Mouse (Mus musculus) MEL-GATA-1-ER (cell line): ENCODE measurements at regions not wholly inside any gene's neighbourhood (a gene's known extent, or its start where the extent isn't known, plus 50 kb on each side); places are given as distances from the start of the nearest gene placed in this dataset.

ENCODE experiments used
- DNase-seq: peaks from one replicate; pipeline ENCODE4 v3.0.0-alpha.2; 2012; ENCODE audit warnings: low read depth; ENCODE audit errors: extremely low read depth

DNA sequence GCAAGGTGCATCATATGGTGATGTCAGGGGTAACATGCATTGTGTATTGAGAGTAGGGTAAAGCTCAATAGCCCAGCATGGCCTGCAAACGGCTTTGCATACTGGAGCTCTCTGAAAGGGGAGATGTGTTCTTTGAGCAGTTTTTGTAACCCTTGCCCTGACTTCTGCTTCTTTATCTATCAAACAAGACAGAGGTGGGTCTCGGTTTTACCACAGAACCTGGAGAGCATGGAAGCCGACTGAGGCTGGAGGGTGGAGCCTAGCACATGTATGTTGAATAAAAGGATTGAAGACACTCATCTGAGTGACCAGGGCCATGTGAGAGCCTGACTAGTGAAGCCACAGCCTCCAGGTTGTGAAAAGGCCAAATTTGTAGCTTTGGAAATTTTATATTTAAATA, 236.7 kb downstream of the Rplp1 start:
- DNase-seq = peak; percentile 50

DNA sequence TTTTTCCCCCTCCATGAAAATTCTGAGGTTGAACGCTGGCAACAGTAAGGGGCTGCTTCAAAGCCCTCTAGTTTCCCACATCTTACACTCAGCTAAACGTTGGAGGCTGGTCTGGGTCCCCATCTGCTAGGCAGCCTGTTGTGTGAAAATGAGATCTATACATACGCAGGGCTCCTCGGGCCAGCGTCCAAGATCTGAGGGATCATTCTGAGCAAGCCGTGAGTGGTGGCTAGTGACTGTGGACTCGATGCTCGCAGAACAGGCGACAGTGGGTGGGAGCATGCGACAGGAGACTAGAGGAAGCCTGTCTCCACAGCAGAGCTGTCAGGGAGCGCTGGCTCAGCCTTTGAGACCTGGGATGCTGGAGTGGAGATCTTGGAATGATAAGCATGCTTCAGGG, 237.3 kb downstream of the Rplp1 start:
- DNase-seq = no peak

DNA sequence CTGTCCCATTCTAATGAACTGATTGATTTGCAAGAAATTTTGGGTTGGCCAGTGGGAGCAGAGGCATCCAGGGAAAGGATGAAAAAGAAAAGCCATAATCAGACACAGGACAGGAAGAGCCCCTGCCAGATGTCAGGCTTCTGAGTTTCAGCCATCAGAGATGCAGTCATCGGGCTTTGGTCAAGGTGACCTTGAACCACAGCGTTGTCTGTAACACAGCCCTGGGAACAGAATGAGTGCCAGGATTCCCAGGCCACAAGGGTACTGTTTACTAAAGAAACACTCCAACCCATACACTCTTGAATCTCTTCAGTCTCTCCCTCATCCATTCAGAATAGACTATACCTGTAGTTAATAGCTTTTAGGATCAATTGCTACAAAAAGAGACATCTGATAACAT, 239.0 kb downstream of the Rplp1 start:
- no peak for DNase-seq

DNA sequence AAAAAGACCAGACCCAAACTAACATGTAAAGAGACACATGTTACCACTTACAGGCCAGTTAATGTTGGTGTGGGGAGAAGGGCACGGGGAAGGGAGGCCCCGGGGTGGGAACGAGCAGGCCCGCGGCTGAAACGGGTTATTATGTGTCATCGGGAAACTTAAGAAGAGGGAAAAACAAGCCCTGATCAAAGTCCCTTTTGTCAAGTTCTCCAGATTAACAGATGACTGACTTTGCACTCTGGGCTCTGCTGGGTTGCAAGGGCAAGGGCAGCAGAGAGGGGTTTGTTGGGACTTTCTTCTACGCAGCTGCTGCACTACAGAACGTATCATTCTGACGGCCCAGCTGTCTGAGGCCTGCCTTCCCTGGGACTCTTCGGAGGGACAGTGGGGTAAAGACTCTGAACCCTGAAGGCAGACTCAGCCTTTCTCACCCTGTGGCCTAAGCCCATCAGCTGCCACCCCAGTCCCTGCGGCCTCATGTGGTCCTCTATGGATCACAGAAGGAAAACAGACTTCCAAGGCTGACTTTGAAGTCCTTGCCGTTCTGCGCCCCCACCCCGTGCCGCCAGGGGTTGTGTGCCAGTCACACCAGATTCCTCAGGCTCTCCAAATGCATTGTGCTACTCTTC, 240.7 kb downstream of the Rplp1 start:
- DNase-seq = no peak

DNA sequence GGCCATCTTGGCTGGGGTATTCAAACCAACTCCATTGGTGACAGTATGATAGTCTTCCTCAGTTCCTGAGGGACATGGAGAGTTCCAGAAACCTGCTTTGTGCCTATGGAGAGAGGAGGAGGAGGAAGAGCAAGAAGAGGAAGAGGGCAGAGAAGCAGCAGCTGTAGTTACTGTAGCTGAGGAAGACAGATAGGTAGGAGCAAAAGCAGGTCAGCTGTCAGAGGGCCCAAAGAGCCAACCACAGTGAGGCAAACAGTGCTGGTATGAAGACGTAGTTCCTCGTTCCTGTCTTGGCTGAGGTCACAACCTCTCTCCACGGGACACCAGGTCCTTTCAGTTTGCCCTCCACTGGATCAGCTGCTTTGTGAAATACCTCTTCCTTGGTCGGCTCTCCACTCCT, 243.4 kb downstream of the Rplp1 start:
- DNase-seq = no peak

DNA sequence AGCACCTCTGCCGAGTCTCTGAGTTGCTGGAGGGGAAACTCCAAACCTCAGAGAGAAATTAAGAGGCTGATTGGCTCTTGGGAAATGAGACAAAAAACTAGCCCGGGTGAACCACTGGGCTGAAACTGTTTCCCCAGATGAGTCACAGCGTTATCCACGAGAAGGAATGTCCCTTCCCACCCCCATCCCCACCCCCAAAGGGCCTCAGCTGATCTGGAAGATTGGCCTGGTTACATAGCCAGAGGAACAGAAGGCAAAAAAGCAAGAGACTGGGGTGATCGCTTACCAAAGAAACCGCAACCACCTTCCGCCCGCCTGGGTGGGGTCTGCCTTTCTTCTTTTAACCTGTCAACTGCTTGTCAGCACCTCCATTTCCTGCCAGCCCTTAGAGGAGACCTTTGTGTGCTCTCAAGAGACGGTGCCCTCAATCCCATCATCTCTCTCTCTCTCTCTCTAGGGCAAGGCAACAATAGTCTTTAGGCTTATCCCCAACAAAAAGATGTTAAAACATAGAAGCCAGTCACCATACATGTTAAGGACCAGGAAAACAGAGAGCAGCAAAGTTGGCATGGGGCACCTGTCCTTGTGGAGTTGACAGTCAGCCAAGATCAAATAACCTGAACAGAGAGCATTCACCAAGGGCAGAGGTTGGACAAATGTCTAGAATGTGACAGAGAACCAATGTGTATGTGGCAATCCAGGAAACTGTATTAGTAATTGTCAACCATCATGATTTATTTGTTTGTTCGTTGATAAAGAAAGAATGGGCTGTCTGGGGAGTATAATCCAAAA, 244.4 kb downstream of the Rplp1 start:
- DNase-seq = peak; percentile 83

DNA sequence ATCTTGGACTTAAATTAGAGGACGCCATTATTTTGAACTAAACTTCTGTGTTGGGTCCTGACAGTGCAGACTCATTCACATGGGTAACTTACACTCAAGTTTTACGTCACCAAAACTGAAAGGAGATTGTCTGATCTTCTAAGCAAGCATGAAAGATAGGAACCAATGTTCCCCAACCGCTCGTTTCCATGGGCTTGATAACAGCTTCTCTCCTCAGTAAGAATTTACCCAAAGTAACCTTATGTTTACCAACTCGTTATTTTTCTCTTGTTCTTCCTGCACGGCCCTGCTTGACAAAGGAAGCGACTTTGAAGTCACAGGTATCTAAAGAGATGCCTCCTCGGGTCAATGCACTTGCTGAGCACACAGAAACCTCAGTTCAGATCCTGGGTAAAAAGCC, 245.6 kb downstream of the Rplp1 start:
- no peak for DNase-seq

DNA sequence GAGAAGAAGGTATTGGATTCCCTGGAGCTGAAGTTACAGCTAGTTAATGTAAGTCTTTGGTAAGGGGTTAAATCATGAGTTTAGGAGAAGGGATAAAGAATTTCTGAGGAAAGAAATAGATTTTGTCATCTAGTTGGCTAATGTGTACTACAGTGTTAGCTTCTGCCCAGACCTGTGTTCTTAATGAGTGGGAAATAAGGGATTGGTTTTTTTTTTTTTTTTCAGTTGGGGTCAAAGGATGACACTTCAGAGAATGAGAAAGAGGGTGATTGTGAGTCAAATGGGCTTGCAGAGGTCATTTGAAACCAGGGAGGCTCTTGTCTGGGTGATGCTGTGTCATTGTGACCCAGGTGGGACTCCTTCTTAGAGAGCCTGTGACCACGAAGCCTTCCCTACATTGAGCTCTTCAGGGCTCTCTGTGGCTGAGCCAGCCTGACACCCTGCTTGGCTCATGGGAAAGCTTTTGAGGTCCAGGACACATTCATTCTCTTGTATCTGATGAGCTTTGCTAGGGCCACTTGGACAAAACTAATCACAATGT, 246.1 kb downstream of the Rplp1 start:
- no peak for DNase-seq

DNA sequence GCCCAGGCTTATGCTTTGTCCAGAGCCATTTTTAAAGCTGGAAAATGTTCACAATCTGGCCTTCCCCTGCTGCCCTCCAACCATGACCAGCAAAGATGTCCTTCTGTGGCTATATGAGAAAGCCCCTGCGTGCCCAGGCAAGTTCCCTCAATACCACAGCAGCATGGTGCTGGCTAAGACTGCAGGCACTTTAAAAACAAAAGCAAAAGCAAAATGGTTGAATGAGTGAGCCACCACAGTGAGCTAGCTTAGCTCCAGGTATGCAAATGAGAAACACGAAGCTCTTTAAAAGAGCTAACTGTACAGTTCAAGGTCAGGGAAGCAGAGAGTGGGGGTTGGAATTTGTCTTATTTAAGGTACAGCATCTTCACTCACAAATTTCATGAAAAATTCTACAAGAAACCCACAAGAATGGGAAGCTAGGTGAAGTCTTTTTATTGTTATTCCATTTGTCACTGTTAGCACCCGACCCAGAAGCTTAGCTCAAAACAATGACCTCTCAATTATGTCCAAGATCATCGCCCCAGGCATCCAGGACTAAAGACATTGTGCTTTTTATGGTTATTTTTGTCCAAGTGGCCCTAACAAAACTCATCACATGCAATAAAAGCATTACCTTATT, 246.8 kb downstream of the Rplp1 start:
- DNase-seq = no peak

DNA sequence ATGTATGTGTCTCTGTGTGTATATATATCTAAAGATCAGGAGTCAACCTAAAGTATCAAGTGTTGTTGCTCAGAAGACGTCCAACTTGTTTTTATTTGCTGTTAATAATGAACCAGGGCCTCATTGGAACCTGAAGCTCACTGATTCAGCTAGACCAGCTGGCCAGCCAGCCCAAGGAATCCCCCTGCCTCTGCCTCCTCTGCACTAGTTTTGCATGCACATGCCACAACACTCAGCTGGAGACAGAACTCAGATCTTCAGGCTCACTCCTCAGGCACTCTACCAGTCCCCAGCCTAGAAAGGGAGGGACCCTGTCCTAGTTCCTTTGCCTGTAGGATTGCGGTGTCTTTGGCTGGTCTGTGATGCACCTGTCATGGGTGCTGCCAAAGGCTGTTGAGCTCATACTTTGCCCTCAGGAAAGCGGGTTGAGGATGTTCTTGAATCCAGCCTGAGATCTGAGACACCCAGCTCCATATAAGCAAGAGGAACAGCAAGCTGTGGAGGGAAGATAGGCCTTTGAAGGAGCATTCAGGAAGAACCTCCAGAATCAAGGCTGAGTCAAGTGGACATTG, 247.5 kb downstream of the Rplp1 start:
- DNase-seq = no peak

DNA sequence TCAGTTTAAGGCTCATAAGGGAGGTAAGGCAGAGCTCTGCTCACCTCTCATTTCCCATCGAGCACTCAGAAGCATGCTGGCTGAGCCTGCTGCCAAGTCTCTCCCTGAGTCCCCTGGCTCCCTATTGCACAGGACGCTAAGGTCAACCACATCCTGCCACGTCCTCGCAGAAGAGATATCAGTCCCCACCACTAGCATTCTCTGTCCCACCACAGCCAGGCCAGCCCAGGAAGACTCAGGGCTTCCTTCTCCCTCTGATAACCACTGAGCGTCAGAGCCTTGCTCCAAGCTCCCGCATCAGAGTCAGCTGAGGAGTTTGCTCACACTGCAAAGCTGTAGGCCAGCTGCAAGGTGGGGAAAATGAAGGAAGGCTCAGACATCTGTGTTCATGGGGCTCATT, 248.2 kb downstream of the Rplp1 start:
- peak; percentile 94 for DNase-seq

DNA sequence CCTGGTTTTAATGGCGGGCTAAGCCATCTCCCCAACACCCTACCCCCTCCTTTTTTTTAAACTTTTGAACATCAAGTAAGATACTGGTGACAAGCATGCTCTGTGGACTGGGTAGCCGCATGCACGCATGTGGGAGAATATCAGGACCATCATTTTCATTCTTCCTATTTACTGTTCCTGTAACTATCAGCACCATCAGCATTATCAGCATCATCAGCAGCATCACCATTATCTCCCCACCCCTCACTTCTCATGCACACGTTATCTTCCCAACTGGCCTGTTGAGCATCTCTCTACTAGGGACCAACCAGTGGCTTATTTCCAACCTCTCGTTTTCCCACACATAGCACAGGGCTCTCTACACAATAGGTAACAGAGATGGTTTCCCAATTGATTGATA, 249.1 kb downstream of the Rplp1 start:
- DNase-seq = no peak

DNA sequence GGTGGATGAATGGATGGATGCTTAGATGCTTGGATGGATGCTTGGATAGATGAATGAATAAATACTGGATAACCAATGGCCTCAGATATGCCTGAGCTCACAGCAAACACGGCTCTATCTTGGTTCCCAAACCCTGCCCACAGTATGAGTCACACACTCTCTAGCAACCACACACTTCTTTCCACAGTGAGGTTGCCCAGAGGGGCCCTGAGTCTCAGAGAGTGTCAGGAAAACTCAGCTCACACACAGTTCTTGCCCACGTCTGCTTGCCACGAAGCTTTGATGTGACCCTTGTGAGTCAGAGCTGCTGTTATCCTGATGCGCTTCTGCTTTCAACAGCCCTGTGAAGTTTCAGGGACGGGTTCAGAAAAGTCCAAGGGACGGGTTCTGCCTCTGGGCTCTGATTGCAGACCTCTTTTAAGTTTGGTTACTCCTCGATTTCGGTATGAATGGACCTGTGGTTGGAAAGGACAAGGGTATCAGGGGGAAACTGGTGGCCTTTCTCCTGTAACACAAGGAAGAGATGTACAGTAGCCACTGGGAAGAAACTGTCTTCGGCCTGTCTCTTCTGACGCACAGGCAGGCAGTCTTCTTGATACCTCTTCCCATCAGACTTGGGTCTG, 250.2 kb downstream of the Rplp1 start:
- DNase-seq = no peak

DNA sequence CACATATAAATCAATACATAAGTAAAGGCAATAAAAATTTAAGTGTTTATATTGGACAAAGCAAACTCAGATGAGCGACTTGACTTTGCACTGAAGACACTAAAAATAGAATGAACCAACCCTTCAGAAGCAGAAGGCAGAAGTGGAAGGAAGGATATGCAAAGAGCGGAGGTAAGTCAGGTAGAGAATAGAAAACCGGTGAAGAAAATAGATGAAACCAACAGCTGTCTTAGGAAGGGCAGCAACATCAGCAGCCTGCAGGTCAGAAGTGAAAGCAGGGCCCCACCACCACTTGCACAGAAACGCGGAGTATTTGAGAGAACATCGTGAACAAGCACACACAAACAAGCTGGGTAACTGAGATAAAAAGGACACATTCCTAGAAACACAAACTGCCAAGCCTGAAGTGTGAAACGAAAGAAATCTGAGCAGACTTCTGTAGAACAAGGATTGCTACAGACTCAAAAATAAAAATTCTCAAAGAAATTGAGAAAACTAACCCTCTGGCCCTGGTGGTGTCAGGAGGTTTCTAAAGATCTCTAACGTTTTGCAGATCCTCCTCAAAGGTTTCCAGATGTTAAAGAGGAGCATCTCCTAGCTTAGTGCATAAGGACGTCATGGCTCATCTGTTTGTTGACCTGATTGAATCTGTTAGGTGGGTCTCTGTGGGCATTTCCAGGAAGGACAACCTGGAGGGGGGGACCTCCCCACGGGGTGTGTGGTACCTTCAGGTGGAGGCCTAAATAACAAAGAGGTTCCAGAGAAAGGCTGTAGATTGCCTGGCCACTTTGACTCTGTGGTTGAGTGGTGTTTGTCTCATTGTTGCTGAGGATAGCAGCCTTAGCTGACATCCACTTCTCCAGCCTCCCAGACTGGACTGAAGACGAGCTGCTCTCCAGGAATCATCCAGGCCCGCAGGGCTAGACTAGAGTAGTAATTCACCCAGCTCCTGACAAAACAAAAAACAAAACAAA, 252.0 kb downstream of the Rplp1 start:
- DNase-seq = no peak

DNA sequence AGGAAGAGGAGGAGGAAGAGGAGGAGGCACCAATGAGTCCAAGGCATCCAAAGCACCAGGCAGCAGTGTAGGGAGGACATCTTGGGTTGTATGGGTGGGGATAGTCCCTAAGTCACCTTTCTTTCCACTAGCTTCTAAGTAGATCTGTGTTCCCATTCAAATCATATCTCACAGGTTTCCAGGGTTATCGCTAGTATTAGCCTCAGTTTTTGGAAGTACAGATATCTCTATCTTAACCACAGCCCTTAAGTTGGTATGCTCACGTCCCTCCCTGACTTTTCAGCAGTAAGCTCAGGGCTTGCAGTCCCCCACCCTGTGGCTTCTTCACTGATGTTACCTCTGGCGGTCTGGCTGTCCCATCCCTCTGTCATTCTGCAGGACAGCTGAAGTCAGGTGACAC, 254.2 kb downstream of the Rplp1 start:
- DNase-seq = no peak

DNA sequence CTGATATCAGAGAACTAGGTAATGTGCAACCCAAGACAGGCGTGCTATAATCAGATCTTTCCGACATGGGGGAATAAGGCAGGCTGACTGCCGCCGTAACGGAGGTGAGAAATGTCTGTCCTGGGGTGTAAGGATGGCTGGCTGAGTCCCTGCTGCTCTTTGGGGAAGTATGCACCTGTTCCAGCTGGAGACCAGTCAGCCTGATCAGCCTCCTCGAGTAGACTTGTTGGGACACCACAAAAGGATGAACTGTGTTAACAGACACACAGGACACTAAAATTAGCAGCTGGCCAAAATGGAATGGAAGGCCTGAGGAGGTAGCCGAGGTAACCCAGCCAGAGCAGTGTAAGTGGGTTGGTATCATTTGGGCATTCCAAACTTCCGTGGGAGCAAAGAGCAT, 256.3 kb downstream of the Rplp1 start:
- DNase-seq = no peak

DNA sequence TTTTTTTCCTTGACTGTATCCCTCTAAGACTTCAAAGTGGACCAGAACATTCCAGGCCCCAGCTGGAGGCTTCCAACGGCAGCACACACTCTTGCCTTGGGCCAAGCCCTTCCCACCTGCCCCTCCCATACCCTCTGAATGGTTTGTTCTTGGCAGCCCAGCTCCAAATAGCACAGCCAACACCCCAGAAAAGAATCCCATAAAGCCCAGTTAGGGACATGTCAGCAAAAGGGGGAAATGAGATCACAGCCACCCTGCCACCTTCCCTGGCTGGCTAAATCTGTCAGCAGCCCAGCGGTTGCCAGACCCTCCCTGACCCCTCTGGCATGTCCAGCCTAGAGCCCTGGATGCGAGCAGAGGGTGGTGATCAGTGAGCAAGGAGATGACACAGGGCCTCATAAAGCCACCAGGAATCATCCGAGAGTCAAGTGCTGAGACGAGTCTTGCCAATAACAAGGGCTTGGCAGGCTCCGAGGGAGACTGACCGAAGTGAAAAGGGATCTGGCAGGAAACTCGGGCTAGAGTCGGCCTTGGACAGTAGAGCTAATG, 258.8 kb downstream of the Rplp1 start:
- DNase-seq = no peak

DNA sequence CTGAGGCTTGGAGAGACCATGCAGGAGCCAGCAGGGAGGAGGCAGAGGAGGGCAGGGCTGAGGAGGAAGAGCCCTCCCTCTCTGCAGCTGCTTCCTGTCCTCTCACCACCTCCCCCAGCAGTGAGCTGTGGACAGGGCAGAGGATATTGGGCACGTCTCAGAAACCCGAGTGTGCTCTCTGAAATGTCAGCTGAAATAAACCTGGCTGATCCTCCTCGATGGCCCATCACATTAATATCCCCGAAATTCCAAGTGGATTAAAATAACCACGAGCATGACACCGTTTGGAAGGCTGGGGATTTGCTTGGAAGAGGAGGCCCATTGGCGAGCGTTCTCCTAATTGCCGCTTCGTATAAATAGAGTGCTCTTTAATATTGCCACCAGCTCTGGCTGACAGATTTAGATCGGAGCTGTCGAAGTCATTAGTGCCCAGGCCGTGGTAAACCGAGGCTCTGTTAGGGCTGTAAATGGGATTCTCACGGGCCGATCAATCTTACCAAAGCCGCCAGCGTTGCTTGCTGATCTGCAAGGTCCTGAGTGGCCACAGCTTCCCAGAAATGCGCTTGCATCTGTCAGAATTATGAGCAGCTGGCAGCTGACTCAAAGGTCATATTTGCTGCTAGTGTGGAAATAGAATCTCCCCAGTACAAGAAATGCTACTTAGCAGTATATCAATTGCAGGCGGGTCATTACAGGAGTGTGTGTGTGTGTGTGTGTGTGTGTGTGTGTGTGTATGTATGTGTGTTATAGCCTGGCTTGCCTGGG, 268.5 kb downstream of the Rplp1 start:
- no peak for DNase-seq

DNA sequence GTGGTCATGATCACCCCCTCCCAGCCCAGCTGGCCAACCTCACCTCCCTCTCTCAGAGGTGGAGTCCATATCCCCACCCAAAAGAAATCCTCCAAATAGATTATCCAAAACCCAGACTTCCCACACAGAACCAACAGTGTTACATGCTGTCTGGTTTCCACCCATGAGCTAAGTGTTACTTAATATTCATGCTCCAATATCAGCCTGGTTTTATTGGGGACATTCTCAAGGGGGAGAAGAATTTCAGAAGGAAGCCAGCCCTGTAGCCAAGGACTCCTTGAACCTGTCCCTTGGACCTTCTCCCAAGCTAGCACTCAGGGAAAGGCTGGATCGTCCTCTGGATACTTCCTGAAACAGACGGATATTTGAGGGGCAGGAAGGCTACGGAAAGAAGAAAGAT, 268.6 kb downstream of the Tle3 start:
- DNase-seq = no peak

DNA sequence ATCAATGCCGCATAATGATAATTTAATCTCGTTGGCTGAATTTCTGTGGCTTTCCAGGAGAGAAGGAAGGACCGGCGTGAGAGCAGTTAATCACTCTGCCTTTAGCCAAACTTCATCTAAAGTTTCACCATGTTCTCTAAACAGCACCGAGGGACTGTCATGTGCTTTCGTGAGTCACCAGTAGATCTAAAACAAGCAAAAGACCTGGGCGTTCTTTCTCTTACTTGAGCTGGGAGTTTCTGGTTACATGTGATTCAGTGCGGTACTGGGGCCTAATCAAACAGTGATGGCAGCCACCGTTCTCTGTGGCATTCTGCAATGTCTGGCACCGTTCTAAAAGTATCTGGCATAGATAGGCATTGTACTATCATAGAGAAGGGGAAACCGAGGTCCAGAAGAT, 266.7 kb downstream of the Tle3 start:
- no peak for DNase-seq
